Mouse (Mus musculus): ENCODE data around the gene Apc2. TPM values are rescaled to one million over a fixed set of nuclear protein-coding genes. Genes with fewer than 3 reads are reported as not detected.

The Apc2 gene
- polyA plus RNA-seq, 1 experiment = 0.25 TPM

- TF ChIP-seq CTCF (IDR thresholded peaks at IDR 0.05; ENCODE audit: low read depth, low read length) (no peak), POLR2A (IDR thresholded peaks at IDR 0.05; ENCODE audit: borderline replicate concordance, low read depth, low read length) (no peak)
- H3K4me1 ChIP-seq (ENCODE audit: control insufficient read depth, insufficient read depth, low read length) = peaks cover 3% of the 10 kb centered on the region; the same call in 1 of the 2 replicates
- H3K27ac ChIP-seq (ENCODE audit: insufficient read depth, low read depth, low read length) = no peak overlapping the region
- peak overlapping the region; percentile 63 for H3K4me3 ChIP-seq (ENCODE audit: insufficient read depth, low read length)
These were observed 51.8 kb downstream of the Apc2 start for GRCm38 (mm10) chr10:80347514-80347967.

- H3K27ac ChIP-seq (ENCODE audit: insufficient read depth, low read depth, low read length) = no peak within 1 kb of the TSS
- TF ChIP-seq POLR2A (IDR thresholded peaks at IDR 0.05; ENCODE audit: borderline replicate concordance, low read depth, low read length) = no peak
- peak; percentile 63 for TF ChIP-seq CTCF (IDR thresholded peaks at IDR 0.05; ENCODE audit: low read depth, low read length)
- H3K4me1 ChIP-seq (ENCODE audit: control insufficient read depth, insufficient read depth, low read length) = peaks cover 3% of the 10 kb centered on the region; the same call in 1 of the 2 replicates
- H3K4me3 ChIP-seq (ENCODE audit: insufficient read depth, low read length) = peak within 1 kb of the TSS; percentile 63
These were observed 52.5 kb downstream of the Apc2 start, which contains the start of gene Adamtsl5 for GRCm38 (mm10) chr10:80348244-80348781. TSS of gene Adamtsl5 (minus strand) at chr10:80348412.

DNA sequence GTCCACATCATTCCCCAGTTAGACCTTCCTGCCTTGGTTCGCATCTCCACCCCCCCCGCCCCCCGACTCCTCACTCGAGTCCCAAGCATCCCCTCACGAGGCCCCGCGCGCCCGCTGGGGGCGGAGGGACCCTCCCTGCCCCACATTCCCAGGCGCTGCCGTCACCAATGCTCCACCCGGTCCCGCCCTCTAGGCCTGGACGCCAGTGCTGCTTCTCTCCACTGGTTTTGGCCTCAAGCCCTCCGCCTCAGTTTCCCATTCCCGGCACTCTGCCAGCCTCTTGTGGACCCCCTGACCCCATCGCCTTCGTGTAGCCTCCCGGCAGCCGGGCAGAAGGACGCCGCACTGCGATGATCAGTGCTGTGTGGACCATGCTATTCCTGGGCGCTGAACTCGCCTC is 53.2 kb downstream of the Apc2 start:
- Histone ChIP-seq H3K4me3 (ENCODE audit: insufficient read depth, low read length) (no peak overlapping the region), H3K4me1 (ENCODE audit: control insufficient read depth, insufficient read depth, low read length) (peaks cover 3% of the 10 kb centered on the region; the same call in 1 of the 2 replicates), H3K27ac (ENCODE audit: insufficient read depth, low read depth, low read length) (no peak overlapping the region)
- TF ChIP-seq POLR2A (IDR thresholded peaks at IDR 0.05; ENCODE audit: borderline replicate concordance, low read depth, low read length) (no peak), CTCF (IDR thresholded peaks at IDR 0.05; ENCODE audit: low read depth, low read length) (no peak)

DNA sequence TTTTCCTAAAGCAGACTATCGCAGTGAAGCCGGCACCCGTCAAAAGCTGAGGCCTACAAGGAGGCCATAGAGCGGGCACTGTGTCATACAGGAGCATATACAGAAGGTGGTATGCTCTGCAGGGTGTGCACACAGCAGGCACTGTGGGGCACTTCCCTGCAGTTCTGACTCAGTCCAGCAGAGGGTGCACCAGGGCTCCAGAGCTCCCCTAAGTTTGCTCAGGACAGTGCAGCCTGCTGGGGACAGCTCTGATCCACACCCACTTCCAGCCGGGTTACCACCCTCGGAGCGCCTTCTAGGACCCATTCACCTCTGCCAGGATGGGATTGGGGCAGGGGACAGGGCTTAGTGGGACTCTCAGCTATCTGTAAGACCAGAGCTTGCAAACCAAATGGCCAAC is 54.5 kb downstream of the Apc2 start:
- H3K4me1 ChIP-seq (ENCODE audit: control insufficient read depth, insufficient read depth, low read length) = no peaks in the 10 kb centered on the region
- TF ChIP-seq POLR2A (IDR thresholded peaks at IDR 0.05; ENCODE audit: borderline replicate concordance, low read depth, low read length) (no peak), CTCF (IDR thresholded peaks at IDR 0.05; ENCODE audit: low read depth, low read length) (peak; percentile 71)
- H3K27ac ChIP-seq (ENCODE audit: insufficient read depth, low read depth, low read length) = no peak overlapping the region
- H3K4me3 ChIP-seq (ENCODE audit: insufficient read depth, low read length) = no peak overlapping the region

DNA sequence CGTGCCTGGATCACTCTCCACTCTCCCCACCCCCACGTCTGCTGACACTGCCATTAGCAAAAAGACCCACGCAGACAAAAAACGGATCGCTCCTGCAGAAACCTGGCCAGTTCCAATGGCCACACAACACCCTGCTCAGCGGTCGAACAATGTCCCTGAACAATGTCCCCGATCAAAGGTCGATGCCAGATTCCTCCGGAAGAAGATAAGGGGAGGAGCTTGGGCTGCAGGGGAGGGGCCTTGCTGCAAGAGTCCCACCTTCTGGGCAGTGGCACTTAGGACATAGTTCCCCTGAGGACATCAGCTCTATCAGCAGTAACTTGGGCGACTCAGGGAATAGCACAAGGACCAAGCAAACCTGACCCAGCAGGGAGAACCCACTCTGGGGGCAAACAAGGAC is 56.1 kb downstream of the Apc2 start:
- TF ChIP-seq POLR2A (IDR thresholded peaks at IDR 0.05; ENCODE audit: borderline replicate concordance, low read depth, low read length) (no peak), CTCF (IDR thresholded peaks at IDR 0.05; ENCODE audit: low read depth, low read length) (no peak)
- Histone ChIP-seq H3K27ac (ENCODE audit: insufficient read depth, low read depth, low read length) (no peak overlapping the region), H3K4me3 (ENCODE audit: insufficient read depth, low read length) (no peak overlapping the region), H3K4me1 (ENCODE audit: control insufficient read depth, insufficient read depth, low read length) (no peaks in the 10 kb centered on the region)

DNA sequence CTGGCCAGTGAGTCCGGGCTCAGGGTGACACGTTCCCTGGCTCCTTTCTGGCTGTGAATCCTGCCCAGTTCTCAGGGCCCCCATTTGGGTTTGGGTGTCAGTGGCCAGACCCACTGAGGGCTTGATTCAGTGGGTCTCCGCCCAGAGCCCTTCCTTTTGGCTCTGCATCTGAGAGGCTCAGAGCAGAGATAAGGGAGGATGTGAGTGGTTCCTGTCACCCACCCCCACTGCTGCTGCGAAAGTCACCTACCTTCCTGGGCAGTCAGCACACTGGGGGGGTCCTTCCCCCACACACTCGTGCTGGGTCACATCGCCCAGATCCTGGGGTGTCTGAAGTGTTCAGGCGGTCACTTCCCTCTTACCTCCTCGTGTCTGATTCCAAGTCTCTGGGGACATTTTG is 57.0 kb downstream of the Apc2 start:
- H3K4me1 ChIP-seq (ENCODE audit: control insufficient read depth, insufficient read depth, low read length) = no peaks in the 10 kb centered on the region

GRCm38 (mm10) chr10:80355431-80355830 is 59.7 kb downstream of the Apc2 start:
- H3K4me3 ChIP-seq (ENCODE audit: insufficient read depth, low read length) = no peak overlapping the region
- TF ChIP-seq CTCF (IDR thresholded peaks at IDR 0.05; ENCODE audit: low read depth, low read length) (no peak), POLR2A (IDR thresholded peaks at IDR 0.05; ENCODE audit: borderline replicate concordance, low read depth, low read length) (no peak)
- H3K27ac ChIP-seq (ENCODE audit: insufficient read depth, low read depth, low read length) = no peak overlapping the region
- no peaks in the 10 kb centered on the region for H3K4me1 ChIP-seq (ENCODE audit: control insufficient read depth, insufficient read depth, low read length)

More for the DNA sequence above, 57.0 kb downstream of the Apc2 start:
- TF ChIP-seq CTCF (IDR thresholded peaks at IDR 0.05; ENCODE audit: low read depth, low read length) = no peak
- TF ChIP-seq POLR2A (IDR thresholded peaks at IDR 0.05; ENCODE audit: borderline replicate concordance, low read depth, low read length) = no peak
- H3K27ac ChIP-seq (ENCODE audit: insufficient read depth, low read depth, low read length) = no peak overlapping the region
- no peak overlapping the region for H3K4me3 ChIP-seq (ENCODE audit: insufficient read depth, low read length)

GRCm38 (mm10) chr10:80356001-80356682 is 60.4 kb downstream of the Apc2 start, which contains the start of gene Plk5:
TSS of gene Plk5 (plus strand) at chr10:80356459.
- Histone ChIP-seq H3K4me1 (ENCODE audit: control insufficient read depth, insufficient read depth, low read length) (no peaks in the 10 kb centered on the region), H3K27ac (ENCODE audit: insufficient read depth, low read depth, low read length) (no peak within 1 kb of the TSS), H3K4me3 (ENCODE audit: insufficient read depth, low read length) (no peak within 1 kb of the TSS)
- TF ChIP-seq CTCF (IDR thresholded peaks at IDR 0.05; ENCODE audit: low read depth, low read length) (no peak), POLR2A (IDR thresholded peaks at IDR 0.05; ENCODE audit: borderline replicate concordance, low read depth, low read length) (no peak)

DNA sequence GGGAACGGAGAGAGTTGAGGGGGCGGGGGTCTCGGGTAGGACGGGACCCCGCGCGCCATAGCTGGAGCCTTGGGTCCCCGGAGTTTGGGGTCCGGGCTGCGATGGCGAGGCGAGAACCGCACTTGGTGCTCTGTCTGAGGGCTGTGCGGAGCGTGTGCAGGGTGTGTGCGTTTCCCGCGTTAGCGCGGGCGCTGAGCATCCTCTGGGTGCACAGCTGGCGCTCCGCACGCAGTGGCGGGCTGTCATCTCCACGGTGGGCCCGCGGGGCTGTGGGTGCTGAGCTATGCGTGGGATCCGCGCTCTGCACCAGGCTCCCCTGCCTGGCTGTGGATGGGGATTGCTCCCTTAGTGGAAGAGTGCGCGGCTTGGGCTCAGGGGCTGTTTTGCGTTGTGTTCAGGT is 61.0 kb downstream of the Apc2 start:
- Histone ChIP-seq H3K4me3 (ENCODE audit: insufficient read depth, low read length) (no peak overlapping the region), H3K27ac (ENCODE audit: insufficient read depth, low read depth, low read length) (no peak overlapping the region), H3K4me1 (ENCODE audit: control insufficient read depth, insufficient read depth, low read length) (no peaks in the 10 kb centered on the region)
- TF ChIP-seq POLR2A (IDR thresholded peaks at IDR 0.05; ENCODE audit: borderline replicate concordance, low read depth, low read length) = no peak
- no peak for TF ChIP-seq CTCF (IDR thresholded peaks at IDR 0.05; ENCODE audit: low read depth, low read length)

- H3K4me3 ChIP-seq (ENCODE audit: insufficient read depth, low read length) = no peak overlapping the region
- TF ChIP-seq CTCF (IDR thresholded peaks at IDR 0.05; ENCODE audit: low read depth, low read length) (no peak), POLR2A (IDR thresholded peaks at IDR 0.05; ENCODE audit: borderline replicate concordance, low read depth, low read length) (no peak)
- no peaks in the 10 kb centered on the region for H3K4me1 ChIP-seq (ENCODE audit: control insufficient read depth, insufficient read depth, low read length)
- no peak overlapping the region for H3K27ac ChIP-seq (ENCODE audit: insufficient read depth, low read depth, low read length)
These were observed 61.6 kb downstream of the Apc2 start for GRCm38 (mm10) chr10:80357336-80357735.

Measured in bone marrow macrophage, adult 2 months (primary cell).